Mouse (Mus musculus): ENCODE results near the gene Cadm1. TPM values are rescaled to one million over a fixed set of nuclear protein-coding genes. Genes with fewer than 3 reads are reported as not detected.

The Cadm1 gene
- polyA plus RNA-seq, 1 experiment from 2014 or later: 82.9 TPM

- WGBS: 83% methylated on average over 10 of the region's 10 CpGs
- H3K9me3 ChIP-seq: no peaks in the 10 kb centered on the region
- no peak overlapping the region for H3K9ac ChIP-seq
- H3K36me3 ChIP-seq: no peaks in the 10 kb centered on the region
- no peak overlapping the region for H3K4me3 ChIP-seq
- no peaks in the 10 kb centered on the region for H3K27me3 ChIP-seq
- no peak overlapping the region for H3K27ac ChIP-seq
- no peak overlapping the region for H3K4me2 ChIP-seq
- no peak for ATAC-seq (ENCODE audit: borderline replicate concordance, extremely low read depth, low FRiP score, low TSS enrichment)
- H3K4me1 ChIP-seq: peaks cover 15% of the 10 kb centered on the region
These were observed 328.9 kb downstream of the Cadm1 start for GRCm38 (mm10) chr9:47858778-47859395.

- Histone ChIP-seq H3K4me1 (peaks cover 15% of the 10 kb centered on the region), H3K27me3 (no peaks in the 10 kb centered on the region), H3K36me3 (no peaks in the 10 kb centered on the region), H3K4me2 (no peak overlapping the region), H3K9ac (no peak overlapping the region), H3K27ac (no peak overlapping the region), H3K9me3 (no peaks in the 10 kb centered on the region), H3K4me3 (no peak overlapping the region)
- 72% methylated on average over 3 of the region's 3 CpGs for WGBS
- ATAC-seq (ENCODE audit: borderline replicate concordance, extremely low read depth, low FRiP score, low TSS enrichment): no peak
These were observed 331.0 kb downstream of the Cadm1 start for GRCm38 (mm10) chr9:47860994-47861393.

- Histone ChIP-seq H3K9me3 (no peaks in the 10 kb centered on the region), H3K9ac (no peak overlapping the region), H3K36me3 (no peaks in the 10 kb centered on the region), H3K4me3 (no peak overlapping the region), H3K4me1 (peaks cover 15% of the 10 kb centered on the region), H3K27me3 (no peaks in the 10 kb centered on the region), H3K4me2 (no peak overlapping the region), H3K27ac (no peak overlapping the region)
- 48% methylated on average over 2 of the region's 2 CpGs for WGBS
- peak; percentile 56; the same call in 1 of the 2 replicates for ATAC-seq (ENCODE audit: borderline replicate concordance, extremely low read depth, low FRiP score, low TSS enrichment)
These were observed 331.8 kb downstream of the Cadm1 start for GRCm38 (mm10) chr9:47861783-47862182.

- Histone ChIP-seq H3K9me3 (no peaks in the 10 kb centered on the region), H3K27ac (no peak overlapping the region), H3K4me3 (no peak overlapping the region), H3K27me3 (no peaks in the 10 kb centered on the region), H3K4me1 (peaks cover 4% of the 10 kb centered on the region; the same call in 1 of the 2 replicates), H3K9ac (no peak overlapping the region), H3K36me3 (no peaks in the 10 kb centered on the region), H3K4me2 (no peak overlapping the region)
- 14% methylated on average over 1 of the region's 1 CpGs for WGBS
- no peak for ATAC-seq (ENCODE audit: borderline replicate concordance, extremely low read depth, low FRiP score, low TSS enrichment)
These were observed 336.0 kb downstream of the Cadm1 start for GRCm38 (mm10) chr9:47866001-47866400.

GRCm38 (mm10) chr9:47867474-47867873, 337.5 kb downstream of the Cadm1 start:
- ATAC-seq (ENCODE audit: borderline replicate concordance, extremely low read depth, low FRiP score, low TSS enrichment): no peak
- H3K27me3 ChIP-seq: no peaks in the 10 kb centered on the region
- no peak overlapping the region for H3K4me3 ChIP-seq
- H3K4me2 ChIP-seq: no peak overlapping the region
- no peaks in the 10 kb centered on the region for H3K9me3 ChIP-seq
- no peak overlapping the region for H3K9ac ChIP-seq
- H3K36me3 ChIP-seq: no peaks in the 10 kb centered on the region
- no peak overlapping the region for H3K27ac ChIP-seq
- 82% methylated on average over 7 of the region's 7 CpGs for WGBS
- no peaks in the 10 kb centered on the region for H3K4me1 ChIP-seq

GRCm38 (mm10) chr9:47869661-47870060, 339.7 kb downstream of the Cadm1 start:
- WGBS: 84% methylated on average over 5 of the region's 5 CpGs
- Histone ChIP-seq H3K9ac (no peak overlapping the region), H3K27me3 (no peaks in the 10 kb centered on the region), H3K4me3 (no peak overlapping the region), H3K36me3 (no peaks in the 10 kb centered on the region), H3K4me2 (no peak overlapping the region), H3K27ac (no peak overlapping the region), H3K9me3 (no peaks in the 10 kb centered on the region), H3K4me1 (no peaks in the 10 kb centered on the region)
- no peak for ATAC-seq (ENCODE audit: borderline replicate concordance, extremely low read depth, low FRiP score, low TSS enrichment)

- Histone ChIP-seq H3K9me3 (no peaks in the 10 kb centered on the region), H3K27me3 (no peaks in the 10 kb centered on the region), H3K36me3 (no peaks in the 10 kb centered on the region), H3K4me1 (no peaks in the 10 kb centered on the region), H3K4me3 (no peak overlapping the region), H3K4me2 (no peak overlapping the region), H3K9ac (no peak overlapping the region), H3K27ac (no peak overlapping the region)
- WGBS: 61% methylated on average over 10 of the region's 10 CpGs
- ATAC-seq (ENCODE audit: borderline replicate concordance, extremely low read depth, low FRiP score, low TSS enrichment): no peak
These were observed 346.7 kb downstream of the Cadm1 start for GRCm38 (mm10) chr9:47876557-47877206.

GRCm38 (mm10) chr9:47880171-47880570, 350.2 kb downstream of the Cadm1 start:
- Histone ChIP-seq H3K27ac (no peak overlapping the region), H3K9ac (no peak overlapping the region), H3K4me2 (no peak overlapping the region), H3K36me3 (no peaks in the 10 kb centered on the region), H3K27me3 (no peaks in the 10 kb centered on the region), H3K4me3 (no peak overlapping the region), H3K4me1 (no peaks in the 10 kb centered on the region), H3K9me3 (no peaks in the 10 kb centered on the region)
- ATAC-seq (ENCODE audit: borderline replicate concordance, extremely low read depth, low FRiP score, low TSS enrichment): no peak
- 76% methylated on average over 8 of the region's 8 CpGs for WGBS

- 27% methylated on average over 11 of the region's 11 CpGs for WGBS
- Histone ChIP-seq H3K4me1 (no peaks in the 10 kb centered on the region), H3K4me2 (no peak overlapping the region), H3K27ac (no peak overlapping the region), H3K4me3 (no peak overlapping the region), H3K9ac (no peak overlapping the region), H3K27me3 (no peaks in the 10 kb centered on the region), H3K9me3 (no peaks in the 10 kb centered on the region), H3K36me3 (no peaks in the 10 kb centered on the region)
- no peak for ATAC-seq (ENCODE audit: borderline replicate concordance, extremely low read depth, low FRiP score, low TSS enrichment)
These were observed 352.4 kb downstream of the Cadm1 start for GRCm38 (mm10) chr9:47882372-47882771.

- Histone ChIP-seq H3K9me3 (no peaks in the 10 kb centered on the region), H3K4me1 (peaks cover 11% of the 10 kb centered on the region), H3K27ac (no peak overlapping the region), H3K9ac (no peak overlapping the region), H3K27me3 (no peaks in the 10 kb centered on the region), H3K4me3 (no peak overlapping the region), H3K36me3 (no peaks in the 10 kb centered on the region), H3K4me2 (no peak overlapping the region)
- WGBS: 61% methylated on average over 8 of the region's 8 CpGs
- ATAC-seq (ENCODE audit: borderline replicate concordance, extremely low read depth, low FRiP score, low TSS enrichment): no peak
These were observed 361.7 kb downstream of the Cadm1 start for GRCm38 (mm10) chr9:47891721-47892120.

GRCm38 (mm10) chr9:47892995-47893394, 363.0 kb downstream of the Cadm1 start:
- Histone ChIP-seq H3K36me3 (no peaks in the 10 kb centered on the region), H3K9me3 (no peaks in the 10 kb centered on the region), H3K4me1 (peaks cover 11% of the 10 kb centered on the region), H3K27ac (no peak overlapping the region), H3K27me3 (no peaks in the 10 kb centered on the region), H3K4me2 (no peak overlapping the region), H3K9ac (no peak overlapping the region), H3K4me3 (no peak overlapping the region)
- no peak for ATAC-seq (ENCODE audit: borderline replicate concordance, extremely low read depth, low FRiP score, low TSS enrichment)
- WGBS: 85% methylated on average over 6 of the region's 6 CpGs

- ATAC-seq (ENCODE audit: borderline replicate concordance, extremely low read depth, low FRiP score, low TSS enrichment): peak; percentile 52; the same call in 1 of the 2 replicates
These were observed 364.1 kb downstream of the Cadm1 start for GRCm38 (mm10) chr9:47894096-47894495.

More at GRCm38 (mm10) chr9:47894096-47894495, 364.1 kb downstream of the Cadm1 start:
- H3K4me1 ChIP-seq: peaks cover 11% of the 10 kb centered on the region
- no peak overlapping the region for H3K4me3 ChIP-seq
- H3K4me2 ChIP-seq: no peak overlapping the region
- no peaks in the 10 kb centered on the region for H3K36me3 ChIP-seq
- H3K9ac ChIP-seq: no peak overlapping the region
- no peaks in the 10 kb centered on the region for H3K9me3 ChIP-seq
- no peak overlapping the region for H3K27ac ChIP-seq
- 7% methylated on average over 5 of the region's 5 CpGs for WGBS
- H3K27me3 ChIP-seq: no peaks in the 10 kb centered on the region
